Mouse (Mus musculus): ENCODE results near the gene Idh3a.
"Not testable (repeated sequence)": the region's sequence is repeated elsewhere in the genome, so short reads cannot be mapped to it uniquely, and the experiment has no call there.

Idh3a gene

GRCm38 (mm10) chr9:54587863-54588262 is 1.7 kb downstream of the Idh3a start:
- DNase-seq (ENCODE audit: low read depth), result no peak

DNA sequence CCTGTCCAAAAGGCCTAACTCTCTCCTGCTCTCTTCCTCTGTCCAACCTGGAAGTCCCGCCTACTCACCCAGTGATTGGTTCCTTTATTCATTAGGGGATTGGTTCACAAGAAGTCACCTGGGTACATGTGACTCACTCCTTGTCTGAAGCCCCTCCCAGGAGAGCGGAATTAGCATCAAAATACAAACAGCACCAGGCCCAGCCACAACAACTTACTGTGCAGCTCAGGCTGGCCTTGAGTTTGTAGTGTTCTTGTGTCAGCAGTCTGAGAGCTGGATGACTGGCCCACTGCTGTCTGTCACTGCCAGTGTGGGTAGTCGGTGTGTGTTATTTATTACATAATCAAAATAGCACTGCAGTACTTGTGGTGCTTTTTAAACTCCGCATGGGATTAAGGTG is 7.5 kb downstream of the Idh3a start:
- DNase-seq (ENCODE audit: low read depth), result not testable (repeated sequence)

GRCm38 (mm10) chr9:54596752-54597465 is 10.8 kb downstream of the Idh3a start:
- DNase-seq (ENCODE audit: low read depth), result no peak

GRCm38 (mm10) chr9:54602386-54602785 is 16.3 kb downstream of the Idh3a start:
- DNase-seq (ENCODE audit: low read depth), result no peak

GRCm38 (mm10) chr9:54602916-54603315 is 16.8 kb downstream of the Idh3a start:
- DNase-seq (ENCODE audit: low read depth), result no peak

GRCm38 (mm10) chr9:54604131-54604654 is 18.1 kb downstream of the Idh3a start:
- DNase-seq (ENCODE audit: low read depth), result no peak

GRCm38 (mm10) chr9:54604886-54605285 is 18.8 kb downstream of the Idh3a start:
- DNase-seq (ENCODE audit: low read depth), result peak; percentile 58

DNA sequence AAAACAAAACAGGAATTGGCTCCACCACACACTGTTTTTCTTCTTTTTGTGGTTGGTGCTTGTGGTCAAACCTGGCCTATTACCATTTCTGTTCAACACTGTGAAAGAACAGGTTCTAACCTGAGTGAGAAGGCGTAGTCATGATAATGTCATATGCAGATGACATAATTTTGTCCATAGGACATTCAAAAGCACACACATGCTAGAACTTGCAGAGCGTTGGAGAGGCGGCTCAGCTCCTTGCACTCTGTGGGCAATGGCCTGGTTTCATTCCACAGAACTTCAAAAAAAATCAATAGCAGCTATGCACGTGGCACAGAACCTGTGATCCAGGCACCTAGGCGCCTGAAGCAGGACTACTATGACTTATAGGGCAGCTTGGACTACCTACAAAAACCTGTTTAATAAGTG is 26.7 kb downstream of the Idh3a start:
- no peak for DNase-seq (ENCODE audit: low read depth)

DNA sequence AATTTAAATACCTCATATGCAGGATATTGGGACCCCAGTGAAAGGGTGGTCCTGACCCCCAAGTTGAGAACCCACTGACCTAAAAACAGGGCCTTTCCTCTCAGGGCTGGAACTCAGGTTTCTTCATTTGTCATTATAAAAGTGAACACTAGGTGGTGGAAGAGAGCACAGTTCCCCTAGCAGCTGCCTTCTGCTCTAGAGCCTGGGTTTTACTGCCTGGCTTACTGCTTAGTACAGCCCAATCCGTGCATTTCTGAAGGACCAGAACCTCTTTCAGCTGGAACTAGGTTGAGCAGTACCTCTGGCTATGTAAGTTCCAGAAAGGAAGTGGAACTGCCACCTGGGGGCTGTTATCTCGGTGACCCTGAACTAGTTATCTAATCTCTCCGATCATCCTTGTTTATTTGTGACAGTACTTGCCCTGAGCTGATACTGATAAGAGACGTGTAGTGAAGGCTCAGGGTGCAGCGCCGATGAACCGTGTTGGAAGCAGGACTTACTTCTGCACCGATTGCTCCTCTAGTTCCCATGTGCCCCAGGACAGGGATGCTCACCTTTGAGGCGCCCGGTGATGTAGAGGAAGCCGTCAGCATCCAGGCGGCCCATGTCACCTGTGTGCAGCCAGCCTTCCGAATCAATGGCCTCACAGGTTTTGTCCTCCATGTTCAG is 28.2 kb downstream of the Idh3a start:
- peak; percentile 43 for DNase-seq (ENCODE audit: low read depth)

DNA sequence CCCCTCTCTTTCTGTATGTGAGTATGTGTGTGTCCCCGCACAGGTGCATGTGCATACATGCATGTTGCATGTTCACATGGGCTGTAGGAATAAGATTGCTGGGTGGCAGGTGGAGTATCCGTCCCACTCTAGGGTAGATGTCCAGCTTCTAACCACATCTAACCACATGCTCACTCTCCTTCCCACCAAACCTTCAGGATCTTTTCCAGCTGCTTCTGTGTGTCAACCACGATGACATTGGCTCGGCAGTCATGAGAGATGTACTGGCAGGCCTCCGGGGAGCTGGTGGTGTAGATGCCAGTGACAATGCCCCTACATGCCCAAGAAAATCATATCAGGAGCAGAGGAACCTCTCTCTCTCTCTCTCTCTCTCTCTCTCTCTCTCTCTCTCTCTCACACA is 41.1 kb downstream of the Idh3a start:
- DNase-seq (ENCODE audit: low read depth), result no peak

DNA sequence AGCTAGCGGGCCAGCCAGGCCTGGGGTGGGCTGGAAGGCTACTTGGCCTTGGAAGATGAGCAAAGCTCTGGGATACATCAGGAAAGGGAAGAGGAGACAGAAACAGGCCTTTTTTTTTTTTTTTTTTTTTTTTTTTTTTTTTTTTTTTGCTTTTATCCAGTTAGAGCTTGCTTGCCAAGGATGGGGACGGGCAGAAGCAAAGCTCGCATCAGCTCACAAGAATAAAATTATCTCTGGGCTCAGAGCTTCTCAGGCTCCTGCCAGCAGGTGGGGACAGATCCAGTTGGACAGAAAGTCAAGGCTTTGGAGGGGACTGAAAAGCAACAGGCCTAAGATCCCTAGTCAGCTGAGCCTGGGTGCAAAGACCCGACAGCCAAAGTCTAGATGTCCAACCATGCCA is 42.6 kb downstream of the Idh3a start:
- DNase-seq (ENCODE audit: low read depth), result no peak

- DNase-seq (ENCODE audit: low read depth), result no peak
Observed at GRCm38 (mm10) chr9:54629613-54630261, 43.6 kb downstream of the Idh3a start.

DNA sequence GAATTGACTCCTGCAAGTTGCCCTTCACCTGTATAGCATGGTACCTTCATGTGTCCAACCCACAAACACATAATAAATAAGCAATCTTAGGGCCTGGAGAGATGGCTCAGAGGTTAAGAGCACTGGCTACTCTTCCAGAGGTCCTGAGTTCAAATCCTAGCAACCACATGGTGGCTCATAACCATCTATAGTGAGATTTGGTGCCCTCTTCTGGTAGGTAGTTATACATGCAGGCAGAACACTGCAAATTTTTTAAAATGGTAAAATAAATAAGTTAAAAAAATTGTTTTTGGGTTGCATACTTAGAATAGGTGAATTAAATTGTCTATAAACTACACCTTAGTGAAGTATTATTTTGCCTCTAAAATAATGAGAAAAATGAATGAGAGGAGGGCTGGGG is 44.8 kb downstream of the Idh3a start:
- DNase-seq (ENCODE audit: low read depth), result no peak

DNA sequence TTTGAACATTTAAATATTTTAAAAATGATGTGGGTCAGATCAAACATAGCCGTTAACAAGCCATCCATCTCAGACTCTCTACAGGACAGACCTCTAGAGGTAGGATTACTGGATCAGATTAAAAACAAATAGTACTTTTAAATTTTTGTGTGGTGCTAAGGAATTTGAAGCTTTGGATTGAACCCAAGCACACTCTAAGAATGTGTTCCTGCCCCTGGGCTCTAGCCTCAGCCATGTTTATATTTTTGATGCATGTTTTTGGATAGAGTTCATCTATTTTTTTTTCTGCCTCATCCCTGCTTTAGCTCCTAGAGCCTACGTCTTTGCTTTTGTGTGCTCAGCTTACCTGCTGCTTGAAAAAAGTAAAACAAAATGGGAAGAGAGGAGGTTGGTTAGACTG is 47.3 kb downstream of the Idh3a start:
- DNase-seq (ENCODE audit: low read depth), result no peak

- DNase-seq (ENCODE audit: low read depth), result no peak
Observed at GRCm38 (mm10) chr9:54637510-54638314, 51.6 kb downstream of the Idh3a start.

- DNase-seq (ENCODE audit: low read depth), result no peak
Observed at GRCm38 (mm10) chr9:54639192-54639591, 53.1 kb downstream of the Idh3a start.

DNA sequence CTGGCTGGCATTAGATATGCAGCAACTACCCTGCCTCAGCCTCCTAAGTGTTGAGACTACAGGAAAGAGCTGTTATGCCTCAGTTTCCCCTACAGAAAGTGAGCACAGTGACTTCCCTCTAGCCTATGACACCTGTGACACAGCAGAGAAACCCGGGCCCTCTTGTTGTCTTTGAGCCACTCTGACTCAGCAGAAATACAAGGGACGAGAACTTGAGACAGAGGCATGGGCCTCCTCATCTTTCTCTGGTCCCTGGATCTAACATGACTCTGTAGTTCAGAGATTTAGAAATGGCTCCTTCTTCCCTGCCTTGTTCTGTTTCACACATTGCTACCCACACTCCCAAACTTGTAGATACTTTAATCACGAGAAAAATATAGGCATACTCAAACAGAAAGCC is 55.4 kb downstream of the Idh3a start:
- DNase-seq (ENCODE audit: low read depth), result no peak

DNA sequence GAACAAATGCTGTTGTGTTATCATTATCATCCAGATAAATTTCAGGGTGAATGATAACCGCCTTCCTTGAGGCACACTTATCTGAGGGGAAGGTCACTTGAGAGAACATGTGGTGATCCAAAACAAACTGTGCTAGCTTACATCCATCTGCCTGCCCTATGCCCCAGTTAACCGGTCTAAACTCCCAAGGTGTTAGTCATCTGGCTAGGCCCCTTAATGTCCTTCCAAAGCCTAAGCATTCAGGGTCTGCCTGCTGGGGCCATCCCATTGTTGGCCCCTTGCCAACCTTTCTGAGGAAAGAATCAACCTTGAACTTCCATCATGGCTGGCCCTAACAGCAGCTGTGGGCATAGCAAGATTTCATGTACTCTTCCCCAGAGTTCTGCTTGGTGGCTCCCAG is 56.0 kb downstream of the Idh3a start:
- no peak for DNase-seq (ENCODE audit: low read depth)

DNA sequence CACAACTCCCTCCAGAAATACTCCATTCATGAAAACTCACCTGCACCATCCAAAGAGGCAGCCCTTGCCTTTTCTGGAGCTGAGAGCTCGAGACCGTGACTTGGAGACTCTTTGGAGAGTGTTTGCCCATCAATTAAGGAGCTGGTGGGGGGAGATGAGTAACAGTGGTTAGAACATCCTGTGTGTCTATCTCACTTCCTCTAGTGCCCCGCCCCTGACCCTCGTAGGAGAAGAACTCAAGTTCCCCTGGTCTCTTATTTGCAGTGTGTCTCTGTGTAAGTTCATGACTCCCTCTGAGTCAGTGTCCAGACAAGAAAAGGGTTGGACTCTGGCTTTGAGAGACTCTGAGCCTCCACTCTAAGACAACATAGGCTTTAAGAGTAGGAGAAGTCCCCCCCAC is 56.4 kb downstream of the Idh3a start:
- no peak for DNase-seq (ENCODE audit: low read depth)

DNA sequence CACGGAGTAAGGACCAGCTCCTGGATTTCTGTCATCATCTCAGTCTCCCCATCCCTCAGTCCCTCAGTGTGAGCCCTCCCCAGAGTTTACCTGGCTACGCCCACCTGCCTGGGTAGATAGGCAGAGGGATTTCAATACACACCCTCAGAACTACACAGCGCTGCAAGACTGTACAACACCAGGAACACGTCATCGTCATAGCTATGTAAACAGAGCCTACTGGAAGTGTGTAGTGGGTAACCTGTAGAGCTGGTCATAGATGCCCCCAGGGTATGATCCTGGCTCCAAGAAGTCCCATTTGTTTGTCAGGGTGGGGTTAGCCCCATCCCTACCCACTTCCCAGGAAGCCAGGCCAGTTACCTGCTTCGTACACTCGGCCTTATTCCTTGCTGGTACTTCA is 57.0 kb downstream of the Idh3a start:
- DNase-seq (ENCODE audit: low read depth), result no peak

GRCm38 (mm10) chr9:54645530-54645929 is 59.4 kb downstream of the Idh3a start:
- DNase-seq (ENCODE audit: low read depth), result no peak

GRCm38 (mm10) chr9:54646252-54646651 is 60.1 kb downstream of the Idh3a start:
- no peak for DNase-seq (ENCODE audit: low read depth)

Measured in c-Kit-positive CD71-positive TER-119-negative erythroid progenitor cells, embryonic 14.5 days (primary cell).